Mouse (Mus musculus): Measurements from ENCODE around the gene Alkbh1. TPM values are rescaled to one million over a fixed set of nuclear protein-coding genes. Genes with fewer than 3 reads are reported as not detected.

The Alkbh1 gene
- polyA plus RNA-seq, 1 experiment: 12.7 TPM

DNA sequence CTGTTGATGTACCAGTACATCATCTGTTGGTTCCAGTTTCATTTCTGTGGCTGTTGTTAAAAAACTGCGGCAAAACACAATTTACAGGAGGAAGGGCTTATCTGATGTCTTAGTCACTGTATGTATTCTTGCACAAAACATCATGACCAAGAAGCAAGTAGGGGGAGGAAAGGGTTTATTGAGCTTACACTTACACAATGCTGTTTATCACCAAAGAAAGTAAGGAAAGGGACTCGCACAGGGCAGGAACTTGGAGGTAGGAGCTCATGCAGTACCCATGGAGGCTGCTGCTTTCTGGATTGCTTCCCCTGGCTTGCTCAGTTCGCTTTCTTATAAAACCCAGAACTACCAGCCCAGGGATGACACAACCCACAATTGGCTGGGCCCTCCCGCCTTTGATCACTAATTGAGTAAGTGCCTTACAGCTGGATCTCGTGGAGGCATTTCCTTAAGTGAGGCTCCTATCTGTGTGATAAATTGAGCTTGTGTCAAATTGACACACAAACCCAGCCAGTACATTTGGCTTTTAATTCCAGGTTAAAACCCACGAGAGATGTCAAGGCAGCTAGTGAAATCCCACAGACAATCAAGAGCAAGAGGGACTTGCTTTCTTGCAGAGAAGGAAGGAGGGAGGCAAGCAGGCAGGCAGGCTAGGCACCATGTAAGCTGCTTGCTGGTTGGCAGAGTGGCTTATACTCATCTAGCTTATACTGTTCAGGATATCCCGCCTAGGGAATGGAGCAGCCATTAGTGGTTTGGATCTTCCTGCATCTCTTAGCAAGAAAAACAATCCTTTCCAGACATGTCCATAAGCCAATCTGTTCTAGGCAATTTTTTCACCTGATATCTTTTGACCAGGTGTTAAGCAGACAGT lies 26.7 kb upstream of the Alkbh1 start:
- Histone ChIP-seq H3K79me3 (ENCODE audit: low read depth) (peaks cover 40% of the 10 kb centered on the region), H3K4me3 (ENCODE audit: insufficient read depth, poor library complexity, severe bottlenecking) (peak overlapping the region; percentile 92), H3ac (ENCODE audit: control insufficient read depth, insufficient read length, low read depth) (peak overlapping the region; percentile 27), H3K27me3 (ENCODE audit: control insufficient read depth, insufficient read depth, insufficient read length) (no peaks in the 10 kb centered on the region), H3K79me2 (ENCODE audit: control insufficient read depth, insufficient read depth) (peaks cover 64% of the 10 kb centered on the region), H3K36me3 (ENCODE audit: control insufficient read depth, insufficient read depth) (peaks cover 41% of the 10 kb centered on the region)
- TF ChIP-seq CEBPB (IDR thresholded peaks at IDR 0.05; ENCODE audit: low read depth) (no peak), MYOG (IDR thresholded peaks at IDR 0.05; ENCODE audit: control insufficient read depth, extremely low read depth, insufficient read length) (no peak), USF1 (IDR thresholded peaks at IDR 0.05; ENCODE audit: low read depth) (no peak), CTCF (IDR thresholded peaks at IDR 0.05; ENCODE audit: control insufficient read depth, insufficient read depth, insufficient read length) (no peak), FOSL1 (IDR thresholded peaks at IDR 0.05; ENCODE audit: insufficient read depth, low read length, poor library complexity, severe bottlenecking) (no peak), MYOD1 (IDR thresholded peaks at IDR 0.05; ENCODE audit: control insufficient read depth, insufficient read length, low read depth) (no peak), MAX (IDR thresholded peaks at IDR 0.05) (no peak)

- Histone ChIP-seq H3K79me2 (ENCODE audit: control insufficient read depth, insufficient read depth) (peaks cover 74% of the 10 kb centered on the region), H3ac (ENCODE audit: control insufficient read depth, insufficient read length, low read depth) (no peak overlapping the region), H3K79me3 (ENCODE audit: low read depth) (peaks cover 25% of the 10 kb centered on the region), H3K4me3 (ENCODE audit: insufficient read depth, poor library complexity, severe bottlenecking) (no peak overlapping the region), H3K27me3 (ENCODE audit: control insufficient read depth, insufficient read depth, insufficient read length) (no peaks in the 10 kb centered on the region), H3K36me3 (ENCODE audit: control insufficient read depth, insufficient read depth) (peaks cover 86% of the 10 kb centered on the region)
- no peak for TF ChIP-seq CTCF (IDR thresholded peaks at IDR 0.05; ENCODE audit: control insufficient read depth, insufficient read depth, insufficient read length)
- no peak for TF ChIP-seq CEBPB (IDR thresholded peaks at IDR 0.05; ENCODE audit: low read depth)
- no peak for TF ChIP-seq USF1 (IDR thresholded peaks at IDR 0.05; ENCODE audit: low read depth)
- no peak for TF ChIP-seq MYOD1 (IDR thresholded peaks at IDR 0.05; ENCODE audit: control insufficient read depth, insufficient read length, low read depth)
- no peak for TF ChIP-seq FOSL1 (IDR thresholded peaks at IDR 0.05; ENCODE audit: insufficient read depth, low read length, poor library complexity, severe bottlenecking)
- TF ChIP-seq MYOG (IDR thresholded peaks at IDR 0.05; ENCODE audit: control insufficient read depth, extremely low read depth, insufficient read length): no peak
These were observed 21.0 kb upstream of the Alkbh1 start for GRCm38 (mm10) chr12:87464678-87465297.

DNA sequence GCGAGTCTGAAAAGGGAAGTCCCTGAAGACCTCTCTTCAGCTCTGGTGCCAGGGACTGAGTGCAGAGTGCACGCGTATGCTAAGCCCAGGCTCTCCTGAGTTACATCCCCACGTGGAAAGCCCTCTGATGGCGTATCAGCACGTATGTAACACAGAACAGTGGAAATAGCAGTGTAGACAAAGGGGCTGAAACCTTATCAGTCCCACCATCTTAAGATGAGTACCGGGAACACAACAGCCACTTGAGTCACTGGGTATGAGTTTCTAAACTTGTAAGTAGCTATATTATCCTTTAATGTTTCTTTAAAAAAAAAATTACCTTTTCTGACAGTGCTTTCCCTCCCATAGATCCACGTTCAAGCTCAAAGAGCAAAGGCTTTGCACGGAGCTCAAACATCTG lies 5.6 kb upstream of the Alkbh1 start:
- peaks cover 39% of the 10 kb centered on the region for H3K79me2 ChIP-seq (ENCODE audit: control insufficient read depth, insufficient read depth)
- no peak overlapping the region for H3K4me3 ChIP-seq (ENCODE audit: insufficient read depth, poor library complexity, severe bottlenecking)
- peaks cover 82% of the 10 kb centered on the region for H3K36me3 ChIP-seq (ENCODE audit: control insufficient read depth, insufficient read depth)
- peaks cover 24% of the 10 kb centered on the region for H3K79me3 ChIP-seq (ENCODE audit: low read depth)
- no peak for TF ChIP-seq MAX (IDR thresholded peaks at IDR 0.05)
- no peak for TF ChIP-seq MYOD1 (IDR thresholded peaks at IDR 0.05; ENCODE audit: control insufficient read depth, insufficient read length, low read depth)
- no peak for TF ChIP-seq MYOG (IDR thresholded peaks at IDR 0.05; ENCODE audit: control insufficient read depth, extremely low read depth, insufficient read length)
- no peak for TF ChIP-seq CEBPB (IDR thresholded peaks at IDR 0.05; ENCODE audit: low read depth)
- no peak for TF ChIP-seq USF1 (IDR thresholded peaks at IDR 0.05; ENCODE audit: low read depth)
- no peak for TF ChIP-seq CTCF (IDR thresholded peaks at IDR 0.05; ENCODE audit: control insufficient read depth, insufficient read depth, insufficient read length)
- no peak for TF ChIP-seq FOSL1 (IDR thresholded peaks at IDR 0.05; ENCODE audit: insufficient read depth, low read length, poor library complexity, severe bottlenecking)
- H3K27me3 ChIP-seq (ENCODE audit: control insufficient read depth, insufficient read depth, insufficient read length): no peaks in the 10 kb centered on the region
- H3ac ChIP-seq (ENCODE audit: control insufficient read depth, insufficient read length, low read depth): no peak overlapping the region

DNA sequence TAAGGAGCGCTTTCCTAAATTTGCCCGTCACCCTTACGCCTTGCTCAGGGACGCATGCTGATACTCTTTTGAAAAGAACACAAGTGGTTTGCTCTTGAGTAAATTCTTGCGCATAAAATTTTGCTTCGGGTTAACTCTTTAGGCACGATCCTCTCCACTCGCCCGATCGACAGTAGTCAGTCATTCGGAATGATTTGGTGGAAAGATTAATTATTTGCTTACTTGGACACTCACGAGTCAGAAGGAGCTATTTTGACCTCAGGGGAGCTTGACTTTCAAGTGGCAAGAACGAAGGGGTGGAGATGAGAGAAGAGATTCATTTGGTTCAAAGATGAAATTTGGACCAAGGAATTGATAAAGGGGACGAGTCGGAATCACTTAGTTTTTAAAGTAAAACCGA lies 394 bp upstream of the Alkbh1 start:
- Histone ChIP-seq H3K36me3 (ENCODE audit: control insufficient read depth, insufficient read depth) (peaks cover 60% of the 10 kb centered on the region), H3K79me3 (ENCODE audit: low read depth) (peaks cover 76% of the 10 kb centered on the region)

DNA sequence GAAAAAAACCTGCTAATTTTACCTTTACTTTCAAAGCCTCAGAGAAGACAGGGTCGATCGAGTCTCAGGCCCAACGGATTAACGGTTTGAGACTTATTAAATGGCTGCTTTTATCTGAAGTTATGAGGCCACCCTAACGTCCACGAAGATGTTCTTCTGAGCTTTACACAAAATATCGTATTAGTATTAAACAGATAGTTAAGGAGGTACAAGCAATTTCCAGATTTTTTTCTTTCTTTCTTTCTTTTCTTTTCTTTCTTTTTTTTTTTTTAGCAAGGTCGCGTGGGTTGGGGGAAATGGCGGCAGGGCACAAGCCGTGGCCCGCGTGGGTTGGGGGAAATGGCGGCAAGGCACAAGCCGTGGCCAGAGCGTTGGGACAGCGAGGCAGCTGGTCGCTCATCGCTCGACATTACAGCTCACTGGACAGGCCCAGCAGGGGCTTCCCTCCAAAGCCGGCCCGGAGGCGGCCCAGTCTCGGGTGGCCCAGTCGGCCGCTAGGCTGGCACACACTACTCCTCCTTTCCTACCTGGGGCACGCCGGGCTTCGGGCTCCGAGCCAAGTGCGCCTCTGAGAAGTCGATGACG lies 610 bp downstream of the Alkbh1 start:
- peaks cover 100% of the 10 kb centered on the region for H3K79me2 ChIP-seq (ENCODE audit: control insufficient read depth, insufficient read depth)
- no peaks in the 10 kb centered on the region for H3K27me3 ChIP-seq (ENCODE audit: control insufficient read depth, insufficient read depth, insufficient read length)
- H3K4me3 ChIP-seq (ENCODE audit: insufficient read depth, poor library complexity, severe bottlenecking): peak overlapping the region; percentile 99
- peak overlapping the region; percentile 79 for H3ac ChIP-seq (ENCODE audit: control insufficient read depth, insufficient read length, low read depth)
- peaks cover 59% of the 10 kb centered on the region for H3K36me3 ChIP-seq (ENCODE audit: control insufficient read depth, insufficient read depth)
- peaks cover 86% of the 10 kb centered on the region for H3K79me3 ChIP-seq (ENCODE audit: low read depth)
- no peak for TF ChIP-seq MYOD1 (IDR thresholded peaks at IDR 0.05; ENCODE audit: control insufficient read depth, insufficient read length, low read depth)
- TF ChIP-seq CTCF (IDR thresholded peaks at IDR 0.05; ENCODE audit: control insufficient read depth, insufficient read depth, insufficient read length): no peak
- TF ChIP-seq MYOG (IDR thresholded peaks at IDR 0.05; ENCODE audit: control insufficient read depth, extremely low read depth, insufficient read length): no peak
- TF ChIP-seq USF1 (IDR thresholded peaks at IDR 0.05; ENCODE audit: low read depth): no peak
- no peak for TF ChIP-seq MAX (IDR thresholded peaks at IDR 0.05)
- no peak for TF ChIP-seq FOSL1 (IDR thresholded peaks at IDR 0.05; ENCODE audit: insufficient read depth, low read length, poor library complexity, severe bottlenecking)
- no peak for TF ChIP-seq CEBPB (IDR thresholded peaks at IDR 0.05; ENCODE audit: low read depth)

More for the DNA sequence above, 394 bp upstream of the Alkbh1 start:
- H3K4me3 ChIP-seq (ENCODE audit: insufficient read depth, poor library complexity, severe bottlenecking): peak overlapping the region; percentile 99
- no peak for TF ChIP-seq MYOG (IDR thresholded peaks at IDR 0.05; ENCODE audit: control insufficient read depth, extremely low read depth, insufficient read length)
- TF ChIP-seq USF1 (IDR thresholded peaks at IDR 0.05; ENCODE audit: low read depth): no peak
- TF ChIP-seq FOSL1 (IDR thresholded peaks at IDR 0.05; ENCODE audit: insufficient read depth, low read length, poor library complexity, severe bottlenecking): no peak
- TF ChIP-seq CTCF (IDR thresholded peaks at IDR 0.05; ENCODE audit: control insufficient read depth, insufficient read depth, insufficient read length): no peak
- no peak for TF ChIP-seq MYOD1 (IDR thresholded peaks at IDR 0.05; ENCODE audit: control insufficient read depth, insufficient read length, low read depth)
- H3ac ChIP-seq (ENCODE audit: control insufficient read depth, insufficient read length, low read depth): no peak overlapping the region
- no peaks in the 10 kb centered on the region for H3K27me3 ChIP-seq (ENCODE audit: control insufficient read depth, insufficient read depth, insufficient read length)
- peaks cover 91% of the 10 kb centered on the region for H3K79me2 ChIP-seq (ENCODE audit: control insufficient read depth, insufficient read depth)

All from C2C12 (cell line).